Mouse (Mus musculus) lung, adult 2 months (tissue): ENCODE data around the gene Ino80b.

Source experiments
- CTCF ChIP-seq: fragments of 200-500 bp; IDR thresholded peaks from 2 replicates; pipeline ENCODE4 v1.5.1; 2011; ENCODE audit warnings: mild to moderate bottlenecking, low read length, control low read depth; ENCODE audit not compliant: insufficient read depth
- POLR2A ChIP-seq: fragments of 200-500 bp; IDR thresholded peaks from 2 replicates; pipeline ENCODE4 v1.6.1; 2011; ENCODE audit warnings: low read depth, mild to moderate bottlenecking, control low read depth, low read length, borderline replicate concordance; ENCODE audit errors: extremely low read depth

DNA sequence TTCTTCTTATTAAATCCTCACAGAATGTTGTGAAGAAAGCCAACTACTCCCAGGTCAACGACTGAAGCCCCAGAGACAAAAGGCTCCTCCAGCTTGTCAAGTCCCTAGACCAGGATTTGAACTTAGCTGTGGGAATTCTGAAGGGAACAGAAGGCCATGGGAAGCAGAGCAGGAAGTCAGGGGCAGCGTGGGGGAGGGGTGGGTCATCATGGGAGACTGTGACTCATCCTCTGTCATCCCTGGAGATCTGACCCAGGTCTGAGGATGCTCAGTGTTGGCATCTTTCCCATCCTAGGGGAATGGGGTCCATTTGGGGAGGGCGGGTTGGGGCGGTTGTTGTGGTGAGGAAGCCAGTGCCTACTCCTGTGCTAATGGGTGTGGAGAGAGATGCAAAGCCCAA is 16.4 kb upstream of the Ino80b start:
- TF ChIP-seq POLR2A (no peak), CTCF (no peak)
